Mouse (Mus musculus) brown adipose tissue, adult 24 weeks (tissue): ENCODE results near the gene Nhlh2. TPM values are rescaled to one million over a fixed set of nuclear protein-coding genes. Genes with fewer than 3 reads are reported as not detected.

Experiments
- H3K27ac ChIP-seq: fragments of 200-500 bp; replicated peaks from 2 replicates; pipeline ENCODE4 v1.5.1; 2012; ENCODE audit warnings: low read depth, mild to moderate bottlenecking, low read length
- H3K4me1 ChIP-seq: fragments of 200-500 bp; 2 replicates; pipeline ENCODE4 v1.6.1; 2012; ENCODE audit warnings: low read length, mixed read lengths; ENCODE audit not compliant: control insufficient read depth, insufficient read depth, insufficient read length
- H3K4me3 ChIP-seq: fragments of 200-500 bp; 2 replicates; pipeline ENCODE4 v1.5.1; 2012; ENCODE audit warnings: low read depth, mild to moderate bottlenecking, low read length, moderate library complexity; ENCODE audit not compliant: insufficient read depth
- polyA plus RNA-seq: library from polyadenylated mRNA; stranded (reverse); fragments of >200 nt; gene quantifications from 2 replicates; pipeline ENCODE4 v1.2.4, GENCODE M21; 2012; ENCODE audit not compliant: missing spikeins, insufficient read depth, insufficient read length

The Nhlh2 gene
- polyA plus RNA-seq, 1 experiment, result not detected

DNA sequence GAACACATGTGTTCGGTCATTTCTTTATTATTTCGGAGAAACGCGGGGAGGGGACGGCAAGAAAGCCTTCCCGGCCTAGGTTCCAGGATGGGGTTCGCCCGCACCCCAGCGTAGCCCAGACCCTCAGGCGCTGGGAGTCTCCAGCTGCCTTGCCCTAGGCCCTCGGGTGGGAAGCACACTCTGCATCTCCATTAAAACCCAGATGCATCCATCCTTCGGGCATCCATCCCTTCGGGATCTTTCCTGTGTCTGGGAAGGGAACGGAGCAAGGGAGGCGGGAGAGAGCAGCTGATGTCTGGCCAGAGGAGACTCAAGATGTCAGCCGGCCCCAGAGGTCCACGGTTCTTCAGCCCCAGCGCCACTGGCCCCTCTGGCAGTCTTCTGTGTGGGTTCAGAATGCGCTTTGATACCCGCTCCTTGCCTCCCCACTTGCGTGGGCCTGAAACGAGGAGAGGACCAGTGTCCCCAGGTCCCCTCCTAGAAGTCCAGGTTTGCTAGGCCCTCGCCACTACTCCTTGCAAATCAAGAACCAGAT is 2.3 kb downstream of the Nhlh2 start:
- peak overlapping the region; percentile 27; the same call in 1 of the 2 replicates for H3K4me3 ChIP-seq

GRCm38 (mm10) chr3:102012611-102013211 is 2.8 kb downstream of the Nhlh2 start:
- peak overlapping the region; percentile 27; the same call in 1 of the 2 replicates for H3K4me3 ChIP-seq
- H3K27ac ChIP-seq, result no peak overlapping the region
- no peaks in the 10 kb centered on the region for H3K4me1 ChIP-seq

More for the DNA sequence above, 2.3 kb downstream of the Nhlh2 start:
- H3K4me1 ChIP-seq, result no peaks in the 10 kb centered on the region
- H3K27ac ChIP-seq, result no peak overlapping the region

DNA sequence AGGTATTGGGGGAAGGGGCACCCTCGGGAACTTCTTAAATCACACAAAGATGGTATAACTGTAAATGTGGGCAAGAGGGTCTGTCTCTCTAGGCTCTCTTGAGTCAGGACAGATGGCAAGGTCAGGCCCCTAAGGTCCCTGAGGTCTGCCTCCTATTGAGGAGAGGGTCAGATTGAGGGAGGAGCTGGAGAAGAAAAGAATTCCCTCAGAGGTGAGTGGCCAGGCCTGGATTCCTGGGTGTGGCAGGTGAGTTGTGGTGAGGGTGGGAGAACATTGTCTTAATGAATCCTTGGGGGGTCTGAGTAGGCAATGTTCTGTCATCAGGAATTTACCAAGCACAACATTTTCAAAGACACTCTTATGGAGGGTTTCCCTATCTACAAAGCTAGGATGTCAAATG is 10.7 kb downstream of the Nhlh2 start:
- H3K4me3 ChIP-seq, result no peak overlapping the region
- H3K4me1 ChIP-seq, result no peaks in the 10 kb centered on the region
- no peak overlapping the region for H3K27ac ChIP-seq

DNA sequence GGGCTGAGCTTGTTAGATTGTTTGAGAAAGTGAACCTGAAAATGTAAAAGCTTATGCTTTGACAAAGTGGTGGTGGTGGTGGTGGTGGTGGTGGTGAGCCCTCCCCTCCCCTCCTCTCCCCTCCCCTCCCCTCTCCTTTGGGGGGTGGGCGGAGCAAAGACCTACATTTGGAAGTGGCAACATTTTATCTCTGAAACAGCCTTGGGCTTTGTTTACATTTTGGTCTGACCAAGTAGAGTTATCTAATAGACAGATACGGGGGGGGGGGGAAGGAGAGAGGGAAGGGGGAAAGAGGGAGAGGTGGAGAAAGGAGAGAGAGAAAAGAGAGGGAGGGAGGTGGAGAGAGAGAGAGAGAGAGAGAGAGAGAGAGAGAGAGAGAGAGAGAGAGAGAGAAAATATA is 12.8 kb downstream of the Nhlh2 start:
- no peaks in the 10 kb centered on the region for H3K4me1 ChIP-seq
- H3K4me3 ChIP-seq, result no peak overlapping the region
- no peak overlapping the region for H3K27ac ChIP-seq

DNA sequence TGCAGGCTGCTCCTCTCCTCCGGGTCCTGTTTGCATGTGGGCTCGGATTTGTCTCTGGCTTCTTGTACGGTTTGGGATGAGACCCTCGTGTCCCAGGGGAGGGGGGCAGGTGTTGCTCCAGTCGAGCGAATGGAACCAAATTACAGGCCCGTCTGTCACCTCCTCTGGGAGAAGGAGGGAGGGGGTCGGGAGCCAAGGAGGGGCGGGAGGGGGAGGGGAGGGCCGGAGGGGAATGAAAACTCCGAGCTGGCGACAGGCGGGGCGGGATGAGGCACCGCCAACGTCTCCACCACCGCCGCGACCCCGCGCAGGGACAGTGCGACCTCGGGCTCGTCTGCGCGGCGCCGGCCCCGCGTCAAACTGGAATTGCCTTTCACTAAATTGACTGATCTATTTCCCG is 13.5 kb downstream of the Nhlh2 start:
- Histone ChIP-seq H3K4me3 (0 out of 2 replicates have a peak overlapping the region, but pooled peaks have one; percentile 3), H3K27ac (no peak overlapping the region), H3K4me1 (no peaks in the 10 kb centered on the region)

GRCm38 (mm10) chr3:102023829-102024228 is 14.0 kb downstream of the Nhlh2 start:
- Histone ChIP-seq H3K4me3 (0 out of 2 replicates have a peak overlapping the region, but pooled peaks have one; percentile 3), H3K4me1 (no peaks in the 10 kb centered on the region), H3K27ac (no peak overlapping the region)

DNA sequence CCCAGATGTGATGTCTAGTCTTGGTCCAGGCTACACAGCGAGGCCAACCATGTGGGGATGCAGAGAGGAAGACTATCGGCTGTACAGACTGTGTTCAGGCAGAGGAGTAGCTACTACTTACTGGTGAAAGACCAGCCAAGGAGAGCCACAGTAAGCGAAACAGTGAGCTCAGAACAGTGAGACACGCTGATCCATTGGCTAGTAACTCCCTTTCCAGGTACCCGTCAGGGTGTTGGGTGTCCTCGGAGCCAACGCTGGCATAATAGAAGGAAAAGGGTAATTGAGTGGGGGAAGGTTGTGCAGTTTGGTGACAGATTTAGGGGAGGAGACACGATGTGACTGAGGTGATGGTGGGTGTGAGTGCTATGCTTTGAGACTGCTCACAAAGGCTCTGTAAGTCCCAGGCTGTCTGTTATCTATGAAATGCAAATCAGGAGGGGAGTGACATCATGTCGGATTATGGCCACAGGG is 15.1 kb downstream of the Nhlh2 start:
- H3K4me3 ChIP-seq, result no peak overlapping the region
- H3K27ac ChIP-seq, result no peak overlapping the region
- no peaks in the 10 kb centered on the region for H3K4me1 ChIP-seq

DNA sequence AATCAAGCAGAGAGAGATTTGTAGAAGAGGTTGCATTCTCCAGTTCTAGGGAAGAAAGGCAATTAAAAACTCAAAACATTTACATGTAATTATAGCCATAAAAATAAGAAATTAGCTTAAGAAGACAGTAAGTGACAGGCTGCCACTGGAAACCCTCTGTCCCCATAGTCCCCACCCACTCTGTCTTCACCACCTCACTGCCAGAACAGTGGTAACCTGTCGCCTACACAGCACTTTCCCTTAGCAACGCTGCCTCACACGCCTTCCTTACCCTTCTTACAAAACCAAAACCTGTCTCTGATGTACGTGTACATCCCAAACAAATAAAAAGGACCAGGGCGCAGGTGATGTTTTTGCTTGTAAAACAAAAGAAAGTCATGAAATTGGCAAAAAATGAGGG is 15.8 kb downstream of the Nhlh2 start:
- Histone ChIP-seq H3K27ac (no peak overlapping the region), H3K4me3 (no peak overlapping the region), H3K4me1 (no peaks in the 10 kb centered on the region)

GRCm38 (mm10) chr3:102027880-102028279 is 18.0 kb downstream of the Nhlh2 start:
- H3K4me1 ChIP-seq, result no peaks in the 10 kb centered on the region

DNA sequence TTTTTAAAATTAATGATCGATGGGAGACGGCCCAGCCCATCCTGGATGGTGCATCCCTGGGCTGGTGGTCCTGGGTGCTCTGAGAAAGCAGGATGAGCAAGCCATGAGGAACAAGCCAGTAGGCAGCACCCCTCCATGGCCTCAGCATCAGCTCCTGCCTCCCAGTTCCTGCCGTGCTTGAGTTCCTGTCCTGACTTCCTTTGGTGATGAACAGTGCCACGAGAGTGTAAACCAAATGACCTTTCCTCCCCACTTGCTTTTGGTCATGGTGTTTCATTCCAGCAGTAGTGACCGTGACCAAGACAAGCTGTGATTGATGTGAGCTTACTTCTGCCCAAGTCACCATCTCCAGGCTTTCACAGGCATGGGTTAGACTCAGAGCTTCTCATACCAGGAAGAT is 27.9 kb downstream of the Nhlh2 start:
- Histone ChIP-seq H3K4me3 (no peak overlapping the region), H3K4me1 (no peaks in the 10 kb centered on the region), H3K27ac (no peak overlapping the region)

More at GRCm38 (mm10) chr3:102027880-102028279, 18.0 kb downstream of the Nhlh2 start:
- H3K27ac ChIP-seq, result no peak overlapping the region
- no peak overlapping the region for H3K4me3 ChIP-seq

DNA sequence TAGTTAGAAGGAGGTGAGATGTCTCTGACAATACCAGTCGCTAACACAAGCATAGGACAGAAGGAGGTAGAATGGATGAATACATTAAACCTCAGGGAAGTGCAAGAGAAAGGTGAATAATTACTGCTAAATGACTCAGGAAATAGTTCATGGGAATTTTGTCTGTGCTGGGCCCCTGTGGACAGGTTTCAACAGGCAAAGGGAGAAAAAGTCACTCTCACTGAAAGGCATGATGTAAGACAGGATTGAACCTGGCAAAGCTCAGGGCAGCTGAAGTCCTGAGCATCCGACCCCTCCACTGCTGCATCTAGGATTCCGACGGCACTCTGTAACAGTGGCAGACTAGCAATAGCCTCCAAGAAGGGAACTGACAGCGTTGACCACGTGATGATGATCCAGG is 28.7 kb downstream of the Nhlh2 start:
- no peak overlapping the region for H3K4me3 ChIP-seq
- H3K4me1 ChIP-seq, result no peaks in the 10 kb centered on the region
- no peak overlapping the region for H3K27ac ChIP-seq

GRCm38 (mm10) chr3:102041632-102042031 is 31.8 kb downstream of the Nhlh2 start:
- Histone ChIP-seq H3K4me3 (no peak overlapping the region), H3K27ac (no peak overlapping the region), H3K4me1 (no peaks in the 10 kb centered on the region)

DNA sequence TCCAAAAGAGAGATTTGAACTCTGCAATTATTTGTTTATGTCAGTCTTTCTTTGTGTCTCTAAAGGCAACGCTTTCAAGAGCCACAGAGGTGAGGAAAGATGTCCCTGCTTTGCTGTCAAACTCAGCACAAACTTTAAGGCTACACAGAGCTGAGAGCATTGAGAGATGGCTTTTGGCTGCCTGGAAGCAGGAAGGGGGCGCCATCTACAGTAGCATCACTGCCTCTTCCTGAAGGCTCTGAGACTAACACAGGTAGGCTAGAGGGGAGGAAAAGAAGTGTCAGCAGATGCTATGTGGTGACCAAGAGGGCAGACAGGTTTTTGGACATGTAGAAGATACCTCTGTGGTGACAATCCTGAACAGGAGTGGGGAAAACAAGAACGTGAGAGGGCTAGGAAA is 35.2 kb downstream of the Nhlh2 start:
- H3K4me3 ChIP-seq, result no peak overlapping the region
- no peaks in the 10 kb centered on the region for H3K4me1 ChIP-seq
- no peak overlapping the region for H3K27ac ChIP-seq

GRCm38 (mm10) chr3:102047532-102047931 is 37.7 kb downstream of the Nhlh2 start:
- Histone ChIP-seq H3K27ac (no peak overlapping the region), H3K4me3 (no peak overlapping the region), H3K4me1 (no peaks in the 10 kb centered on the region)

GRCm38 (mm10) chr3:102049207-102050104 is 39.6 kb downstream of the Nhlh2 start:
- H3K27ac ChIP-seq, result no peak overlapping the region
- H3K4me1 ChIP-seq, result no peaks in the 10 kb centered on the region
- H3K4me3 ChIP-seq, result no peak overlapping the region
